Mouse (Mus musculus) hindbrain, embryonic 16.5 days (tissue): ENCODE measurements around the gene Habp2. TPM values are rescaled to one million over a fixed set of nuclear protein-coding genes. Genes with fewer than 3 reads are reported as not detected.

Experiments
- ATAC-seq: fragments of 200-750 bp; cut with Nextera tagmentation; 2 replicates; pipeline ENCODE4 v1.8.0; 2017; ENCODE audit warnings: moderate TSS enrichment, moderate library complexity
- H3K27ac ChIP-seq: fragments of 300-500 bp; sonication (generic); 2 replicates; pipeline ENCODE4 v1.5.1; 2014; ENCODE audit warnings: low read depth, mild to moderate bottlenecking, control low read depth, low read length, moderate library complexity
- H3K27me3 ChIP-seq: fragments of 300-500 bp; sonication (generic); replicated peaks from 2 replicates; pipeline ENCODE4 v1.6.1; 2014; ENCODE audit warnings: low read length; ENCODE audit not compliant: control insufficient read depth, insufficient read depth
- H3K36me3 ChIP-seq: fragments of 300-500 bp; sonication (generic); 2 replicates; pipeline ENCODE4 v1.6.1; 2014; ENCODE audit warnings: mild to moderate bottlenecking, low read length, moderate library complexity, mixed read lengths; ENCODE audit not compliant: control insufficient read depth, insufficient read depth
- H3K4me1 ChIP-seq: fragments of 300-500 bp; sonication (generic); 2 replicates; pipeline ENCODE4 v1.6.1; 2014; ENCODE audit warnings: low read depth, low read length; ENCODE audit not compliant: control insufficient read depth, insufficient read depth
- H3K4me2 ChIP-seq: fragments of 300-500 bp; sonication (generic); 2 replicates; pipeline ENCODE4 v1.6.1; 2014; ENCODE audit warnings: mild to moderate bottlenecking, low read length, control low read depth, moderate library complexity
- H3K4me3 ChIP-seq: fragments of 300-500 bp; sonication (generic); 2 replicates; pipeline ENCODE4 v1.5.1; 2014; ENCODE audit warnings: mild to moderate bottlenecking, low read length, control low read depth, moderate library complexity
- H3K9ac ChIP-seq: fragments of 300-500 bp; sonication (generic); 2 replicates; pipeline ENCODE4 v1.6.1; 2014; ENCODE audit warnings: low read depth, mild to moderate bottlenecking, control low read depth, low read length, moderate library complexity
- H3K9me3 ChIP-seq: fragments of 300-500 bp; sonication (generic); 2 replicates; pipeline ENCODE4 v1.6.1; 2014; ENCODE audit warnings: mild to moderate bottlenecking, low read length, moderate library complexity; ENCODE audit not compliant: control insufficient read depth
- WGBS: fragments of 180-500 bp; shearing (Covaris S2); extraction: QIAGEN DNeasy Blood & Tissue Kit; methylation state at CpG from one replicate; pipeline ENCODE4 v1.1.7; 2014; 5-methylcytosine and 5-hydroxymethylcytosine counted together
- polyA plus RNA-seq: library from polyadenylated mRNA; unstranded; fragments of >200 nt; fragmentation: Nextera tagmentation; extraction: Ambion mirVana; gene quantifications from 2 replicates; pipeline ENCODE4 v1.2.1, GENCODE M21; 2015

The Habp2 gene
- polyA plus RNA-seq, 1 experiment from 2014 or later: not detected

DNA sequence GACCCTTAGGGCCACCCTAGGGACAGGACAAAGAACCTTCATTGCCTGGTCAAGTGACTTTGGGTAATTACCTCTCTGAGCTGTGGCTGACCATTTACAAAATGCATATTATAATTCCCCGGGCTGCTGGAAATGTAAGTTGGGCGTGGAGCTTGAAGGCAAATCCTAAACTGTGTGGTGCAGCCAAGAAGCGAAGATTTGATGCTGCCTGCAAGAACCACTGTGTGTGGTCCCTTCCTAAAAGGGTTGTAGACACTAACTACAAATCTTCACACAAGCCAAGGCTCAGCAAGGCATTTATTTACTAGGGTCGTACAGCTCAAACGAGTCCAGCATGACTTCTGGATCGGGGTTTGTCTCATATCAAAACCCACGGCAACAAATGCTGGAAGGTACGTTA, 77.6 kb downstream of the Habp2 start:
- no peak overlapping the region for H3K4me3 ChIP-seq
- H3K27ac ChIP-seq: no peak overlapping the region
- H3K9ac ChIP-seq: no peak overlapping the region
- no peaks in the 10 kb centered on the region for H3K27me3 ChIP-seq
- H3K9me3 ChIP-seq: no peaks in the 10 kb centered on the region
- whole genome bisulfite sequencing: 79% methylated on average over 8 of the region's 8 CpGs
- no peak for ATAC-seq
- no peaks in the 10 kb centered on the region for H3K36me3 ChIP-seq
- no peak overlapping the region for H3K4me2 ChIP-seq
- no peaks in the 10 kb centered on the region for H3K4me1 ChIP-seq

DNA sequence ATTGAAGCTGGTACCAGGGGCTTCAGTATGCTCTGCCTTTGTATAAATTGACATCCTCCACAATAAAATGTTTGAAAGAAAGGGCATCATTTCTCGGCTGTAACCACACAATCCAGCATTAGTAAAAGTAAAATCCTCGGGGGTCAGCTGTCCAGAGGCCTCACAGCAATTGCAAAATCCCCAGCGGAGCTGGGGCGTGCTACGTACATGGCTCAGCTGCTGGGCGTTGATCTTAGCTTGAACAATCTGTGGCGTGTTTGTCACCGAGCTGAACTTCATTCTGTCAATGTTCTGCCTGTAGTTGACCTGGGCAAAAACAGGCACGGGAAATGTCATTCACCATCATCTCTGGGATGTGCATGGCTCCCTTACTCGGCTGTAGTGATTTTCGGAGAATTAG, 79.2 kb downstream of the Habp2 start:
- H3K4me2 ChIP-seq: no peak overlapping the region
- H3K4me1 ChIP-seq: no peaks in the 10 kb centered on the region
- no peak overlapping the region for H3K27ac ChIP-seq
- H3K27me3 ChIP-seq: no peaks in the 10 kb centered on the region
- 72% methylated on average over 11 of the region's 11 CpGs for WGBS
- H3K9me3 ChIP-seq: no peaks in the 10 kb centered on the region
- no peak overlapping the region for H3K4me3 ChIP-seq
- H3K36me3 ChIP-seq: no peaks in the 10 kb centered on the region
- no peak for ATAC-seq
- H3K9ac ChIP-seq: no peak overlapping the region

DNA sequence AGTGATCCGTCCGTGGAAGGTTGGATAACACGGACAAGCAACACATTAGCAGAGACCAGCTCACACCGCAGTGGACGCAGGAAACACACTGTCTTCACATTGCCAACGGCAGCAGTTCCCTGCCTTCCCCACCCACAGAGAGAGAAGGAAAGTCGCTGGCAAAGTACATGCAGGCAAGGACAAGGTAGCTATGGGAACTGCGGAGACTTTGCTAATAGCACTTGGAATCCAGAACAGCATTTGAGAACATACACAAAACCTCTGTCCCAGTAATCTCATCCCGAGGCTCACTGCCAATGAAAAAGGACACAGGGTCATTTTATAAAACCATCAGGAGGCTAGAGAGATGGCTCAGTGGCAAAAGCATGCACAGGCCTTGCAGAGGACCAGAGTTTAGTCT, 79.7 kb downstream of the Habp2 start:
- H3K27ac ChIP-seq: no peak overlapping the region
- H3K9me3 ChIP-seq: no peaks in the 10 kb centered on the region
- WGBS: 73% methylated on average over 9 of the region's 9 CpGs
- H3K4me1 ChIP-seq: no peaks in the 10 kb centered on the region
- H3K9ac ChIP-seq: no peak overlapping the region
- no peaks in the 10 kb centered on the region for H3K36me3 ChIP-seq
- H3K4me3 ChIP-seq: no peak overlapping the region
- no peak for ATAC-seq
- no peak overlapping the region for H3K4me2 ChIP-seq
- H3K27me3 ChIP-seq: no peaks in the 10 kb centered on the region

DNA sequence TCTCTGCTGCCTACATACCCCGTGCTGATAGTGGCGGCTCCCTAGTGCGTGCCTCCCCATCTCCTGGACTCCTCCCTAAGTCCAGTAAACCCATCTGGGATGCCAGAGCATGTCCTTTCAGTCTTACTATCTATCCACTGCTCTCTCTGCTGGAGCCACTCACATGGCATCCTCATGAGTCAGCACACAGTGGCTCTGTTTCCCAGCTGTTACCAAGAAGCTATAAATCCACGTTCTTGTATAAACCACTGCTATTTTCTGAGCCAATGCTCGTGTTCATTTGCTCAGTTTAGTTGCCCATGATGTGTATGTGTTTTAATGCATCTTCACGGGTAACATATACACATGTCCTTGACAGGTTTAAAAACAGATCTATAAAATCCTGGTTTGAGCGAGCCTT, 80.8 kb downstream of the Habp2 start:
- no peak overlapping the region for H3K27ac ChIP-seq
- H3K36me3 ChIP-seq: no peaks in the 10 kb centered on the region
- H3K27me3 ChIP-seq: no peaks in the 10 kb centered on the region
- H3K9me3 ChIP-seq: no peaks in the 10 kb centered on the region
- 85% methylated on average over 7 of the region's 7 CpGs for WGBS
- no peak overlapping the region for H3K4me3 ChIP-seq
- no peak for ATAC-seq
- H3K9ac ChIP-seq: no peak overlapping the region
- H3K4me2 ChIP-seq: no peak overlapping the region
- no peaks in the 10 kb centered on the region for H3K4me1 ChIP-seq

DNA sequence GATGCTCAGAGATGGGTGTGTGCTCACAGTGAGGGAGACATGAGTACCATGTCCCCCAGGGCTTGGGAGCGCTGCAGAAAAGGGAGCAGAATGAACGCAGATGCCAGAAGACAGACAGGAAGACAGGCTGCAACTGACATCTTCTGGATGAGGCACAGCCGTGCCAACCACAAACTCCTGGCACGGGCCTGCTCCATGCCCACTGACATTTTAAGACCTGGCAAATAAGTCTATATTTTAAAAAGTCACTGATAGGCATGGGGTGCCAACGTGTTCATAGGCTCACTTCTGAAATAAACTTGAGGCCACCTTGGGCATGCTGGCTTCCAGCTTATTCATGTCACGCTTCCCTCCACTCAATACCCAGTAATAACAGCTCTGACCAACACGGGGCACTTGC, 82.0 kb downstream of the Habp2 start:
- 85% methylated on average over 7 of the region's 7 CpGs for WGBS
- Histone ChIP-seq H3K9ac (no peak overlapping the region), H3K4me1 (no peaks in the 10 kb centered on the region), H3K4me3 (no peak overlapping the region), H3K9me3 (no peaks in the 10 kb centered on the region), H3K27ac (no peak overlapping the region), H3K4me2 (no peak overlapping the region), H3K36me3 (no peaks in the 10 kb centered on the region), H3K27me3 (no peaks in the 10 kb centered on the region)
- no peak for ATAC-seq

Other genes starting within 250 kb of the Habp2 start
- gene Nrap, start 102.9 kb downstream of the Habp2 start, polyA plus RNA-seq: 0.24 and 0.79 TPM in 2 replicates
- gene Casp7, start 110.0 kb downstream of the Habp2 start, polyA plus RNA-seq: 24.5 and 25.5 TPM in 2 replicates
- 0.22 and 0.25 TPM in 2 replicates for gene Plekhs1, start 174.5 kb downstream of the Habp2 start, polyA plus RNA-seq